Comparison of ENCODE assay signal across 10 mouse cellular contexts in genomic region chr13:49020152-49020551, GRCm38 (mm10). TPM values are rescaled to one million over a fixed set of nuclear protein-coding genes. Genes with fewer than 3 reads are reported as not detected.
DNase-seq lines count a peak whose midpoint lies in the region; ATAC-seq lines count a peak whose summit lies in the region.
"Had no signal": no experiment of that assay in that cellular context is flagged by ENCODE, and none has a peak within 500 bp of the region (broad histone marks: within the 10 kb centered on the region; RNA-seq: fewer than 3 reads in every experiment).

No protein-coding gene starts in this region.

- H3K36me3 ChIP-seq in heart, embryonic 14.5 days (ENCODE audit: control insufficient read depth, insufficient read depth, low read length) = no peaks in the 10 kb centered on the region
- H3K36me3 ChIP-seq: embryonic facial prominence, embryonic 12.5 days had no signal

- no peak overlapping the region for H3K4me3 ChIP-seq in heart, embryonic 14.5 days (ENCODE audit: control insufficient read depth in 1 of 2, insufficient read depth in 1 of 2, low read depth in 1 of 2, low read length in 2 of 2)
- H3K4me3 ChIP-seq: embryonic facial prominence, embryonic 12.5 days had no signal

- no peak overlapping the region; a peak in 1 of 4 replicates for H3K27ac ChIP-seq in heart, embryonic 14.5 days (replicated peaks in 1 of 2; ENCODE audit: control insufficient read depth in 1 of 2, insufficient read depth in 1 of 2, low read depth in 2 of 2, low read length in 2 of 2)
- H3K27ac ChIP-seq: embryonic facial prominence, embryonic 12.5 days; macrophage had no signal

- peak; percentile 25 for DNase-seq in layer of hippocampus, adult 11-12 months (ENCODE audit: low spot score)
- no peak for DNase-seq in layer of hippocampus, adult 18-20 months (ENCODE audit: low spot score in 2 of 2)
- DNase-seq in embryo, embryonic 10.5 days (ENCODE audit: low spot score) = peak; percentile 33
- DNase-seq in mesoderm, embryonic 11.5 days (ENCODE audit: low read depth, low spot score) = peak; percentile 27
- DNase-seq in cerebellum, adult 11 months = no peak
- DNase-seq in frontal cortex, adult 2 months (ENCODE audit: extremely low spot score in 1 of 2, low spot score in 1 of 2) = no peak
- no peak for DNase-seq in right cerebral cortex, adult 2 months (ENCODE audit: low spot score in 2 of 2)

- ATAC-seq in heart, embryonic 14.5 days (ENCODE audit: insufficient number of reproducible peaks, insufficient read depth, low FRiP score, low read depth) = 0 out of 2 replicates have a peak, but pooled peaks have one; percentile 13

- 49% methylated on average over 5 of the region's 5 CpGs for WGBS in heart, embryonic 14.5 days

- peaks cover 7% of the 10 kb centered on the region; the same call in 1 of the 2 replicates for H3K9me3 ChIP-seq in heart, embryonic 14.5 days (ENCODE audit: control insufficient read depth, low read length)

- no peaks in the 10 kb centered on the region for H3K27me3 ChIP-seq in heart, embryonic 14.5 days (ENCODE audit: control insufficient read depth, insufficient read depth, low read length)
- H3K27me3 ChIP-seq: embryonic facial prominence, embryonic 12.5 days had no signal

- no peak overlapping the region for H3K4me2 ChIP-seq in heart, embryonic 14.5 days (ENCODE audit: low read length)
- H3K4me2 ChIP-seq: embryonic facial prominence, embryonic 12.5 days had no signal

- peaks cover 13 to 15% of the 10 kb centered on the region in 2 experiments; a peak in 3 of 4 replicates for H3K4me1 ChIP-seq in heart, embryonic 14.5 days (ENCODE audit: control insufficient read depth in 2 of 2, insufficient read depth in 2 of 2, low read length in 2 of 2)

- no peak overlapping the region for H3K9ac ChIP-seq in heart, embryonic 14.5 days (ENCODE audit: low read length)
- H3K9ac ChIP-seq: embryonic facial prominence, embryonic 12.5 days had no signal

RNA-seq across cellular contexts. Expression of gene Fam120a, which starts 52.3 kb away (rescaled TPM):
- total RNA-seq in layer of hippocampus, adult 18-20 months (2021) = 100 to 1,000 TPM; 112 to 113 TPM
- 27.9 and 29.7 TPM in 2 replicates for polyA plus RNA-seq in heart, embryonic 14.5 days (2014; fragmentation: Nextera tagmentation; extraction: Ambion mirVana)
- 92.2 and 92.6 TPM in 2 replicates for polyA plus RNA-seq in frontal cortex, adult 2 months (2012; rRNA removed)

Comparison
In these comparisons a context has a peak if more than half of its experiments do, and no peak if none do; other contexts are left out.
1. DNase-seq: peak in layer of hippocampus, adult 11-12 months (single experiment), embryo, embryonic 10.5 days (single experiment) and mesoderm, embryonic 11.5 days (single experiment); none in layer of hippocampus, adult 18-20 months (0 of 2), cerebellum, adult 11 months (single experiment), frontal cortex, adult 2 months (0 of 2) and right cerebral cortex, adult 2 months (0 of 2).